Mouse (Mus musculus): ENCODE measurements around the gene Ppp1r9a. TPM values are rescaled to one million over a fixed set of nuclear protein-coding genes. Genes with fewer than 3 reads are reported as not detected.

Ppp1r9a gene
- polyA plus RNA-seq (2017; shearing (Covaris generic)) = under 1 TPM; 0.12 to 0.41 TPM

DNA sequence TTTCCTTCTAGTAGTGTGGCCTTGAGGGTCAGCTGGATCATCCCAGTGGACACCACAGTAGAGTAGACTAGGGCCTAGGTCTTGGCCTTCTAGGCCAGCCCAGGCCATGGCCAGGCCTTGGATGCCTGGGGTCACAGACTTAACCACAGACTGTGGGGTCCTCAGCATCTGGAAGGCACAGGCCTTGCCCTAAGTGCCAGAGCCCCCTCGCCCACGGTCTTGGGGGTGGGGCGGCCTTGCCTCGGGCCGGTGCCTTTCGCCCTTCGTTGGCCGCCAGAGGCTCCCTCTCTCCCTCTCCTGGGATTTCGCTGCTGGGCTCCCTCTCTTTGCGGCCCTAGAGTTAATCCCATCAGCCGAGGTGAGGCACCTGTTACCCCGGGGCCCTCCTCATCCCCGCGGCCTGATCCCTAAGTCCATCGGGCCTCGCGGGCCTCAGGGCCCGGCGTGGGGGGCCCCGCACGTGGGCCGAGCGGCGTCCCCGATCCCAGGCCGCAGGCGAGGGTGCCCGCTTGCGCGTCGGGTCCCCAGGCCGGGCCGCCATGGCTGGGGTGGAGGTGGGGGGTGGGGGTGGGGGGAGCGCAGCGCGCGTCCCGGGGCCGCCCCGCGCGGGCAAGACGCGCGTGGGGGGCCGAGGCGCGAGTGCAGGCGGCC, at the start of gene Ppp1r9a:
TSS of gene Ppp1r9a (plus strand) at position 244 of the 651 bp plus-strand sequence.

DNA sequence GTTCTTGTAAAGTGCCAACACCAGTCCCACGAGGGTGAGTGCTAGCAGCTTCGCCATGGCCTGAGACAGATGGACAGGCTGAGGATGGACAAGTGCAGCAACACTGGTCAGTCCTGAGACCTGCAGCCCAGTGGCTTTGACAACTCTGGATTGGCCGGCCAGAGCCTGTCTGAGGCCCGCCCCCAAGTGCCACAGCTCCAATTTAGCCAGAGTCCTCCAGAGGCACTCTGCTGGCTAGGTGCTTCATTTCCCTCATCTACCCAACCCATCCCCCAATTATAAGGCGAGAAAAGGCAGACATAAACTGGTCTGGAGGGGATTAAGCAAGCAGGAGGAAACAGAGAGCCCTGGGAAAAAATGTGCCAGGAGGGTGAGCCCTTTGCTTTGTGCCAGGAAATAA, 291.0 kb downstream of the Ppp1r9a start, which contains the start of gene Pon1:
TSS of gene Pon1 (minus strand) at position 254 of the 400 bp plus-strand sequence.

Other genes starting within 250 kb of the Ppp1r9a start
- 1 to 10 TPM in 1 of 2 experiments, under 1 TPM in 1; 0.25 to 1.2 TPM for gene Sgce, start 155.7 kb upstream of the Ppp1r9a start, polyA plus RNA-seq (2017; shearing (Covaris generic))
- not detected for gene Peg10, start 155.6 kb upstream of the Ppp1r9a start, polyA plus RNA-seq (2017; shearing (Covaris generic))